Mouse (Mus musculus) spleen, postnatal 36 days (tissue): ENCODE measurements around the gene Stpg4.
A peak's percentile ranks its signal among the peaks of the same experiment; 100 is the strongest.

Experiments used
- DNase-seq, 2 experiments: peaks; one replicate each; pipeline ENCODE4 v3.0.0; 2022; ENCODE audit warnings: low spot score in 2 of 2, mixed read lengths in 1 of 2

The Stpg4 gene

GRCm38 (mm10) chr17:87350471-87351240, 76.9 kb downstream of the Stpg4 start:
- DNase-seq, result no peak

- DNase-seq, result no peak
These were observed 78.0 kb downstream of the Stpg4 start for GRCm38 (mm10) chr17:87349575-87349974.

GRCm38 (mm10) chr17:87349069-87349468, 78.5 kb downstream of the Stpg4 start:
- no peak for DNase-seq

- no peak for DNase-seq
These were observed 79.2 kb downstream of the Stpg4 start for GRCm38 (mm10) chr17:87348353-87348752.

- DNase-seq, result no peak
These were observed 82.3 kb downstream of the Stpg4 start for GRCm38 (mm10) chr17:87345252-87345593.

- peak; percentile 57 to 60 for DNase-seq
These were observed 82.9 kb downstream of the Stpg4 start for GRCm38 (mm10) chr17:87344441-87345251.

- no peak for DNase-seq
These were observed 84.4 kb downstream of the Stpg4 start for GRCm38 (mm10) chr17:87343060-87343703.
